Mouse (Mus musculus) heart, postnatal 36 days (tissue): Measurements from ENCODE around the gene Smim13. TPM values are rescaled to one million over a fixed set of nuclear protein-coding genes. Genes with fewer than 3 reads are reported as not detected.
"Not testable (repeated sequence)": the region's sequence is repeated elsewhere in the genome, so short reads cannot be mapped to it uniquely, and the experiment has no call there.

Experiments used
- DNase-seq, 2 experiments: peaks; one replicate each; pipeline ENCODE4 v3.0.0; 2021 to 2022
- intact Hi-C: fragments of 180-260 bp; cut with DNase I; formaldehyde crosslinking; loops from one replicate; pipeline ENCODE4 v1.15.1; 2025
- total RNA-seq, 2 experiments: library from RNA; stranded (reverse); gene quantifications; 2 replicates each; pipeline ENCODE4 v1.2.3; 2021

Smim13 gene
- total RNA-seq, result 10 to 100 TPM; 23.6 to 25.0 TPM

DNA sequence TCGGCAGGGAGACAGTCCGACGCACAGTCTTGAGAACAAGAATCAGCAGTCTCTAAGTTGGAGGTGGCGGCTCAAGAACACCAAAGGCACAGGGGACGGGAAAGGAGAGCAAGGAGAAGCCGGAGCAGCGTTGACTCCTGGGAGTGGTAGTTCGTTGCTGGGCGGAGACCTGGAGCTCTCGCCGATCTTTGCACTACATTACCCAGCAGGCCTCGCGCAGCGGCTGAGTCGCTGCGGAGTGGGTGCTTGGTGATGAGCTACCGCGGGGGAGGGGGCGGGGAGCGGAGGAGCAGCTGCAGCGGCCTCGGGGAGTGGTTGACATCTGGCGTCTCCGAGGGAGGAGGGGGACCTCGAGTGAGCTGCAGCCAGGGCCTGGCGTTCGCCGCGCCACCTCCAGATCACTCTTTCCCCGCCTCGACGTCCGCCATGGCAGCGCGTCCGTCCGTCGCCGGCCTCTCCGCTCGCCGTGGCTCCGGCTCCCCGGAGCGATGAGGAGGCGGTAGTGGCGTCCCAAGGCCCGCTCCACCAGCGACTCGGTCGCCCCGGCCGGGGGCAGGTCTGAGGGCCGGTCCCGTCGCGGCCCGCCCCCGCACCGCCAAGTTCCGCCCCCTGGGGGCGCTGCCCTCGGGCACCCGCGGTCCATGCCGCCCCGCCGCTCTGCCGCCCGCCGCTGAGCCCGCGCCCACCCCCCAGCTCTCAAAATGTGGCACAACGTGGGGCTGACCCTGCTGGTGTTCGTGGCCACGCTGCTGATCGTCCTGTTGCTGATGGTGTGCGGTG, at the start of gene Smim13:
TSS of gene Smim13 (plus strand) at position 307 of the 780 bp plus-strand sequence.
- DNase-seq, result peak; percentile 87 to 93
- intact Hi-C loops, result no loop called here

DNA sequence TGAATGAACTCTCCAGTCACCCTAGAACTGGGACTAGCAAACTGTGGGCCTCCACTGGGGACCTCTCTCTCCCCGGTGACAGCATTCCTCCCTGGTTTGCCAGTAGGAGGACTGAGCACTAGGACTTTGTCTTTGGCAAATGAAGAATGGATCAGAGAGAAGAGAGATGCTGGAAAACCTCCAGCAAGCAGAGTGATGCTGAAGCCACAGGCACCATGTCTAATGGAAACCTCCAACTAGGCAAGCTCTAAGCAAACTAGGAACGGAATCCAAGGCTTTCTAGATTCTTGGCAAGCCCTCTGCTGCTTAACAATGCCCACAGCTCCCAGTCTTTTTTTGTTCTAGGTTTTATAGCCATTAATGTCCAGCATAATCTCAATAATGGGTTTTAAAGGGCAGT, 48.8 kb upstream of the Smim13 start:
- intact Hi-C loops, result no loop called here
- DNase-seq, result no peak

- DNase-seq, result no peak
- intact Hi-C loops, result no loop called here
Measured at GRCm38 (mm10) chr13:41203289-41203688, 46.4 kb upstream of the Smim13 start.

- DNase-seq, result no peak
- intact Hi-C loops, result no loop called here
Measured at GRCm38 (mm10) chr13:41203691-41204090, 46.0 kb upstream of the Smim13 start.

DNA sequence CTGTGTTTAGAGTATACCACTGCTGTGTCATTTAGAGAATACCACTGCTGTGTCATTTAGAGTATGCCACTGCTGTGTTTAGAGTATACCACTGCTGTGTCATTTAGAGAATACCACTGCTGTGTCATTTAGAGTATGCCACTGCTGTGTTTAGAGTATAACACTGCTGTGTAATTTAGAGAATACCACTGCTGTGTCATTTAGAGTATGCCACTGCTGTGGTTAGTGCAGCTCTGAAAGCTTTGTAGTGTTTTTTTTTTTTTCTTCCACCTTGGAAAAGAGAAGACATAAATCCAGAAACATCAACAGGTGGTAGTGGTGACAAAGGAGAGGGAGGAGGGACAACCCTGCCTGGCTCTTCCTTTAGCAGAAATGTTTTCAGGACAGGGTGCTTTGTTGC, 44.1 kb upstream of the Smim13 start:
- DNase-seq, intact Hi-C loops: not testable (repeated sequence)

GRCm38 (mm10) chr13:41206241-41206640, 43.4 kb upstream of the Smim13 start:
- intact Hi-C loops, result no loop called here
- no peak for DNase-seq

GRCm38 (mm10) chr13:41211276-41211675, 38.4 kb upstream of the Smim13 start:
- no peak for DNase-seq

DNA sequence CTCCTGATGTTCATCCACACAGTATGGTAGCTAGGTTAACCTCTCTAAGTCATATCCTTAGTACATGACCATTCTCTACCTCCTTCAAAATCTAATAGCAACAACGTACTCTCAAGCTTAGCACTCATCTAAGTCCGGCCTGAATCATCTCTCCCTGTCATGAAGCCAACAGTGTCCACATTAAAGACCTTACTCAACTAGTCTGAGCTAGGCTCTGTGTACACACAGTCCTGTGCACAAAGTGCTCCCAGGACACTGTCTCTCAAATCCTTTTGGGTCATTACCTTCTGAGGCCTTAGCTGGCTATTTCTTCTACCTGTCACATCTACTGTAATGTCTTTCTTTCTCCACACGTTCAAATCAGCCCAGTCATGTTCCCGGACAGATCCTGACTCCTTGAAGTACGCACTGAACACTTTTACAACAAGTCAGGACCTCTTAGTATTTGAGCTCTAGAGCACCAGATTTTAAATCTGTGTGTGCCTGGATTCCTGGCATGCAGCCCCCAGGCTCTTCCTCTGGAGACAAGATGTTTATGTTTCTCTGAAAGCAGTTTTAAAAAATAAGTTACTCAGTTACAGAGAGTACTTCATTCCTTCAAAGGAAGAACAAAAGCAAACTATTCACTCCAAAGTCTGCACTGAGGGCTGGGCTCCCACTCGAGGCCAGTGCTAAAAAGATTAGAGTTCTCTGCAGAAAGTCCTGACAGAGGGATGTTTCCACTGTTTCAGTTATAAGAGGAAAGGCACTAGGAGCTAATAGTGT, 36.9 kb upstream of the Smim13 start:
- DNase-seq, result no peak
- intact Hi-C loops, result no loop called here

More at GRCm38 (mm10) chr13:41211276-41211675, 38.4 kb upstream of the Smim13 start:
- intact Hi-C loops, result no loop called here

DNA sequence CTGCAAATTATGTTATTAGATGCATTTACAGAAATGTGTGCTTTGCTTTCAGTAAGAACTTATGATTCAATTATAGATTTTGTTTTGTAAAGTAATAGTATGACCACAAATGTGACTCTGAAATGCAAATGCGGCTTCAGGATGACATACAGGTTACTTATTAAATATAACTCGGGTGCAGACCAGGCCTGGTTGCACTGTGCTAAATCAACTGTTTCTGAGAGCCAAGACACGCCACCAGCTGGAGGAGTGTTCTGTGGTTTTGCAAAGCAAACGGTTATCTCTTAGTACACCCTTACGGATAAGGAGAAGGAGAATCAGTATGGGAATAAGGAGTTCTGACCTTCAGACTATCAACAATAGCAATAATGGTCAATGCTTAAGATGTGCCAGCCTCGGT, 34.0 kb upstream of the Smim13 start:
- no peak for DNase-seq

GRCm38 (mm10) chr13:41216236-41216635, 33.4 kb upstream of the Smim13 start:
- DNase-seq, result no peak
- intact Hi-C loops, result no loop called here

More for the DNA sequence above, 34.0 kb upstream of the Smim13 start:
- intact Hi-C loops, result loop anchor here (1.0 kb wide), 1 partner anchor 32 kb away; no protein-coding TSS in a partner anchor

DNA sequence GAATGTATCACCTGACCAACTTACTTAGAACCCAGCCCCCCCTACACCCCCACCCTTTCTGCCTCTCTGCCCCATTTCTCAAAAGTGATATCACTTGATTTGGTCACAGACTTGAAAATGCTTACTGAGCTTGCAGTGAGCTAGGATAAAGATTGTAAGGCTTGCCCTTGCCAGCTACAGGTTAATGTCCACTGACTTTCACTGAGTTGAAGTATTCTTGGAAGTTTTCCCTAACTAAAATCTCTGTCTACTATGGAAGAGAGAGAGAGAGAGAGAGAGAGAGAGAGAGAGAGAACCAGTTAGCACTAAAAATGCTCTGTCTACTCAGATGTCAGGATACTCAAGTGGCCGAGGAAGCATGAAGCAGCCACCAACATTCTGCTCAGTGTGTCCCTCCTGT, 30.6 kb upstream of the Smim13 start:
- DNase-seq, result no peak
- intact Hi-C loops, result no loop called here

DNA sequence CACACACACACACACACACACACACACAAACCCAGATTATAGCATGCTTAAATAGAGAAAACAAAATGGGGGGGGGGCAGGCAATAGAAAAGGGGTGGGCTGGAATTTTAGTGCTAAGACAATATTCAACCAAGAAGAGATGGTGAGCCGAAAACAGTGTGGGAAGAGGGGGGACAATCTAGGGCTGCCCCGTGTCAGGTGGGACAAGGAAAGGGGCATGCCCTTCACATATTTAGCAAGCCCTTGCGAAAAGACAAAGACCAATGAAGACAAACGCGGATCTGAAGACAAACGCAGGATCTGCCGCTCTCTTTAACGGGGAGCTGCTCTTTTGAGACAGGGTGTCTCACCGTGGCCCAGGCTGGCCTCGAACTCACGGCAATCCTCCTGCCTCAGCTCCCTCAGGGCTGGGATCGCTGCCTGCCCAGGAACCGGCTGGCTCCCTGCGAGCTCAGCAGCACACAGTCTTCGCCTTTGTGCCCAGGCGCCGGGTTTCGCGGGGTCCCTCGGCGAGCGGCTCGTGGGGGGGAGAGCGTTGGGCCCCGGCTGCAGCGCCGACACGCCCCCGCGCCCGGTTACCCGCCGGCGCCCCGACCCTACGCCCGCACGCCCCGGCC, 29.8 kb upstream of the Smim13 start:
- no peak for DNase-seq
- intact Hi-C loops, result no loop called here

- intact Hi-C loops, result no loop called here
- peak; percentile 66 to 71 for DNase-seq
Measured at GRCm38 (mm10) chr13:41220304-41220834, 29.3 kb upstream of the Smim13 start, which contains the start of gene Elovl2. Elovl2 (minus strand) TSS chr13:41220405.

- intact Hi-C loops, result no loop called here
- DNase-seq, result no peak
Measured at GRCm38 (mm10) chr13:41226513-41226912, 23.1 kb upstream of the Smim13 start.

GRCm38 (mm10) chr13:41228060-41228459, 21.6 kb upstream of the Smim13 start:
- intact Hi-C loops, result no loop called here
- no peak for DNase-seq

- intact Hi-C loops, result no loop called here
- no peak for DNase-seq
Measured at GRCm38 (mm10) chr13:41230256-41230655, 19.4 kb upstream of the Smim13 start.

GRCm38 (mm10) chr13:41231389-41231983, 18.2 kb upstream of the Smim13 start:
- DNase-seq, result no peak
- intact Hi-C loops, result no loop called here

DNA sequence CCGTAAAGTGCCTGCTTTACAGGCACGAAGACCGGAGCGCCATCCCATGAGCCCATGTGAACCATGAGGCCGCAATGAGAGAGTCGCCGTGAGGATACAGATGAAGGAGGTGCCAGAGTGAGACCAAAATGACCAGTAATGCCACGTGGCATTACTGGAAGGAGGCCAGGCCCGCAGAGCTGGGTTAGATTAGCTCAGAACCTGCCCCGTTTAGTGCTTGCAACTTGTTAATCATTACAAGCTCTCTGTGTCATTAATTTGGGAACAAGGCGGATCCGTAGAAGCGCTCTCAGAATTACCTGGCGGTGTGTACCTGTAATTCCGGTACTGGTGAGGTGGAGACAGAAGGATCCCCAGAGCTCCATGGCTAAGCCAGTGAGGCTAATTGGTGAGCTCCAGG, 17.4 kb upstream of the Smim13 start:
- no peak for DNase-seq

DNA sequence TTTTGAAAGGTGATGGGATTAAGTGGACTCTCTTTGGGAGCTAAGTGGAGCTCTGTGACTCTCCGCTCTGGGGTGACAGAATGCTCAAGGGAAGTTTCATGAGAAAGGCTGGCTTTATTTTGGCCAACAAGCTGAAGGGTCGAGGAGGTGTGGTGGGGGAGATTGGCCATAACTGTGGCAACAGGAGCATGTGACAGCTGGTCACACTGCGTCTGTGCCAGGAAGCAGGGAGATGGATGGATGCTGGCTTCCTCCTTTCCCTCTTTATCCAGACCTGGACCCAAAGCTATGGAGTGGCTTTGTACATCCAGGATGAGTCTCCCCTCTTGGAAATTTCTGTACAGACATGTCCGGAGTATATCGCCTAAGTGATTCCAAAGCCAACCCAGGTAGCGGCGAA, 16.4 kb upstream of the Smim13 start:
- intact Hi-C loops, result no loop called here
- no peak for DNase-seq

More for the DNA sequence above, 17.4 kb upstream of the Smim13 start:
- intact Hi-C loops, result no loop called here

DNA sequence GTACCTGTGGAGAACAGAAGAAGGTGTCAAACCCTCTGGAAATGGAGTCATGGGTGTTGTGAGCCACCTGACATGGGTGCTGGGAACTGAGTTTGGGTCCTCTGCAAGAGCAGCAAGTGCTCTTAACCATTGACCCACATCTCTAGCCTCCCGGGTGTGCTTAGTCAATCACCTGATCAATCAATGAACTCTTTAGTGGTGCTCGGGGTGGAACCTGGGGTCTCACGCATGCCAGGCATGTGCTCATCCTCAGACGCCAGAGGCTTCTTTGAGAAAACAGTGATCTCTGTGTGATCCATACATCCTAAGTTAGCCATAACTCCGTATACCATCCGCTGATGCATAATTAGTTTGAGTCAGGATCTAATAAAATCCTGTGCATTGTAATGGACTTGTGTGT, 14.5 kb upstream of the Smim13 start:
- intact Hi-C loops, result no loop called here
- no peak for DNase-seq
